Mouse (Mus musculus) thymus, adult 2 months (tissue): ENCODE results near the gene Brsk2.

ENCODE experiments used
- CTCF ChIP-seq: fragments of 200-500 bp; IDR thresholded peaks from 2 replicates; pipeline ENCODE4 v1.5.1; 2012; ENCODE audit warnings: mild to moderate bottlenecking, control low read depth, low read length, moderate library complexity, borderline replicate concordance; ENCODE audit not compliant: control insufficient read depth, poor library complexity, insufficient read depth; ENCODE audit errors: extremely low read depth
- POLR2A ChIP-seq: fragments of 200-500 bp; IDR thresholded peaks from 2 replicates; pipeline ENCODE4 v1.6.1; 2012; ENCODE audit warnings: mild to moderate bottlenecking, low read length, control low read depth, moderate library complexity; ENCODE audit not compliant: control insufficient read depth, poor library complexity, insufficient read depth; ENCODE audit errors: extremely low read depth

DNA sequence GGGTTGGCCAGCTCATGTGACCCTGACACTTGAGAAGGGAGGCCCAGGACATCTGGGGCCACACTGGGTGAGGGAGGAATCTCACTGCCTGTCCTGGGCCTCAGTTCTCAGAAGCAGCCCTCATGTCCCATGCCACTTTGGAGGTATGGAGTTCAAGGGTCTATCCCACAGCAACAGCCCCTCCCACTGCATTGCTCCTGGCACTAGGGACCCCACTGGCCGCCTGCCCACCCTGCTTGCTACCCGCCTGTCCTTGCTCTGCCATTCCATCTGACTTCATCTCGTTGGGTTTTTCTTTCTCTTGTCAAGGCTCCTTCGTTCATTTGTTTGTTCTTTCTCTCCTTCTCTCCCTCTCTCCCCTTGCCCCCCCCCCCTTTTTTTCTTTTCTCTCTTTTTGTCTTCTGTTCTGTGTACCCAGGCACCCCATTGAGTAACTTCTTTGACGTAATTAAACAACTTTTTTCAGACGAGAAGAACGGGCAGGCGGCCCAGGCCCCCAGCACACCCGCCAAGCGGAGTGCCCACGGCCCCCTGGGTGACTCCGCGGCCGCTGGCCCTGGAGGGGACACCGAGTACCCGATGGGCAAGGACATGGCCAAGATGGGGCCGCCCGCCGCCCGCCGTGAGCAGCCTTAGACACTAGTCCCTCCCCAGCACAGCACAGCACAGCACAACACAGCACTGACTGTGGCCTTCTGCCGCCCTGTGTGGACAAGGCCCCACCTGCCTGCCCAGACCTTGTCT, 52.2 kb downstream of the Brsk2 start:
- TF ChIP-seq CTCF: no peak
- no peak for TF ChIP-seq POLR2A
